Mouse (Mus musculus) G1E (cell line): ENCODE measurements around the gene Vmn1r113. TPM values are rescaled to one million over a fixed set of nuclear protein-coding genes. Genes with fewer than 3 reads are reported as not detected.
"Not testable (repeated sequence)": the region's sequence is repeated elsewhere in the genome, so short reads cannot be mapped to it uniquely, and the experiment has no call there.

ENCODE experiments used
- ATAC-seq: 2 replicates; pipeline ENCODE4 v1.8.0; 2016; ENCODE audit warnings: mild to moderate bottlenecking; ENCODE audit not compliant: insufficient number of reproducible peaks, poor library complexity, low FRiP score, severe bottlenecking; ENCODE audit errors: extremely low read depth
- DNase-seq: peaks from one replicate; pipeline ENCODE4 v3.0.0; 2012; ENCODE audit warnings: low spot score
- H3K27me3 ChIP-seq: 2 replicates; pipeline ENCODE4 v1.6.1; 2012; ENCODE audit warnings: mild to moderate bottlenecking, low read length, inconsistent platforms; ENCODE audit not compliant: insufficient read depth
- H3K36me3 ChIP-seq: replicated peaks from 2 replicates; pipeline ENCODE3; 2012; ENCODE audit warnings: mild to moderate bottlenecking, inconsistent platforms
- H3K4me1 ChIP-seq: 2 replicates; pipeline ENCODE4 v1.6.1; 2012; ENCODE audit warnings: low read depth, low read length, inconsistent platforms, mixed read lengths; ENCODE audit not compliant: insufficient read depth
- H3K4me3 ChIP-seq: 2 replicates; pipeline ENCODE4 v1.5.1; 2012; ENCODE audit warnings: low read depth, mild to moderate bottlenecking, inconsistent platforms, low read length, moderate library complexity, mixed read lengths
- H3K9me3 ChIP-seq: replicated peaks from 2 replicates; pipeline ENCODE4 v1.6.1; 2012; ENCODE audit warnings: inconsistent platforms
- polyA plus RNA-seq: library from polyadenylated mRNA; stranded (reverse); fragments of >175 nt; gene quantifications from 2 replicates; pipeline ENCODE4 v1.2.3, GENCODE M21; 2012
- total RNA-seq, 2 experiments: library from RNA; stranded (forward) in 1 of 2; stranded (reverse) in 1 of 2; fragments of 200-1000 nt in 1 of 2; fragments of >200 nt in 1 of 2; fragmentation: Nextera tagmentation in 1 of 2; gene quantifications; 2 replicates each; pipeline ENCODE4 v1.2.3; 2014 to 2017

Gene Vmn1r113
- total RNA-seq (2014; fragmentation: Nextera tagmentation) (not detected in 2 replicates), total RNA-seq (2017) (not detected in 2 replicates), polyA plus RNA-seq (not detected in 2 replicates)

- not testable (repeated sequence) for H3K36me3 ChIP-seq, H3K27me3 ChIP-seq, ATAC-seq, H3K4me3 ChIP-seq, H3K4me1 ChIP-seq, DNase-seq, H3K9me3 ChIP-seq
Observed at GRCm38 (mm10) chr7:20786985-20787384, at the start of gene Vmn1r113. Gene Vmn1r113, plus strand, starts transcription at chr7:20787285.

DNA sequence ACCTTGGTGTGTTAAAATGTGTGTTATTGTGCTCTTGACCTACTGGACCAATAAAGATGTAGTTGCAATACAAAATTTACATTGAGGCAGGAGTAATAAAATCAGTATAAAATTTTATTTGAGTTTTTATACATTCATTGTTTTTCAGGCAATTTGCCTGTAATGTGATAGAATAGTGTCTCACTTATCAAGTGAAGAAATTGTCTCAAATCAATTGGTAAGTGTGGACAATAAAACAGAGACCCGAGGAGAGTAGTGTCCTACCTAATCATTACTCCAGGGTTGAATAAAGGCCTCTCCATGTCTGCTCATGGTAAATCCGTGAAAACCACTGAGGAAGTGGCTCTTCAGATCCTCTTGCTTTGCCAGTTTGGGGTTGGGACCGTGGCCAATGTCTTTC, 16.2 kb upstream of the Vmn1r113 start, which contains the start of gene Vmn1r112:
TSS of gene Vmn1r112 (plus strand) at position 301 of the 400 bp plus-strand sequence.
- H3K9me3 ChIP-seq, H3K36me3 ChIP-seq, DNase-seq, H3K4me3 ChIP-seq, H3K4me1 ChIP-seq, ATAC-seq, H3K27me3 ChIP-seq: not testable (repeated sequence)

DNA sequence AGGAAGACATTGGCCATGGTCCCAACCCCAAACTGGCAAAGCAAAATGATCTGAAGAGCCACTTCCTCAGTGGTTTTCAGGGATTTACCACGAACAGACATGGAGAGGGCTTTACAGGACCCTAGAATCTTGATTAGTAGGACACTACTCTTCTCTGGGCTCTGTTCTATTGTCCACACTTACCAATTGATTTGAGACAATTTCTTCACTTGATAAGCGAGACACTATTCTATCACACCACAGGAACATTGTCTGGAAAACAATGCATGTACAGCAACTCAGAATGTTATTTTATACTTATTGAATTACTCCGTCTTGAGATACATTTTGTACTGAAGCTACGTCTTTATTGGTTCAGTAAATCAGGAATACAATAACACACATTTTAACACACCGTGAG, 25.0 kb downstream of the Vmn1r113 start, which contains the start of gene Vmn1r114:
TSS of gene Vmn1r114 (minus strand) at position 101 of the 400 bp plus-strand sequence.
- ATAC-seq, H3K36me3 ChIP-seq, DNase-seq, H3K4me1 ChIP-seq, H3K4me3 ChIP-seq, H3K9me3 ChIP-seq, H3K27me3 ChIP-seq: not testable (repeated sequence)

Other genes starting within 250 kb of the Vmn1r113 start
- not detected in 2 replicates for gene Gm5726, start 241.5 kb upstream of the Vmn1r113 start, total RNA-seq (2014; fragmentation: Nextera tagmentation)
- not detected in 2 replicates for gene Gm5726, start 241.5 kb upstream of the Vmn1r113 start, total RNA-seq (2017)
- gene Gm5726, start 241.5 kb upstream of the Vmn1r113 start, polyA plus RNA-seq = not detected in 2 replicates
- gene Gm4141, start 211.0 kb upstream of the Vmn1r113 start, total RNA-seq (2014; fragmentation: Nextera tagmentation) = not detected in 2 replicates
- not detected in 2 replicates for gene Gm4141, start 211.0 kb upstream of the Vmn1r113 start, total RNA-seq (2017)
- not detected in 2 replicates for gene Gm4141, start 211.0 kb upstream of the Vmn1r113 start, polyA plus RNA-seq
- gene Gm4513, start 188.3 kb upstream of the Vmn1r113 start, total RNA-seq (2014; fragmentation: Nextera tagmentation) = not detected in 2 replicates
- gene Gm4513, start 188.3 kb upstream of the Vmn1r113 start, total RNA-seq (2017) = not detected in 2 replicates
- gene Gm4513, start 188.3 kb upstream of the Vmn1r113 start, polyA plus RNA-seq = not detected in 2 replicates
- gene Vmn1r107, start 118.4 kb upstream of the Vmn1r113 start, total RNA-seq (2014; fragmentation: Nextera tagmentation) = not detected in 2 replicates
- gene Vmn1r107, start 118.4 kb upstream of the Vmn1r113 start, total RNA-seq (2017) = not detected in 2 replicates
- not detected in 2 replicates for gene Vmn1r107, start 118.4 kb upstream of the Vmn1r113 start, polyA plus RNA-seq
- not detected in 2 replicates for gene Vmn1r111, start 84.1 kb upstream of the Vmn1r113 start, total RNA-seq (2014; fragmentation: Nextera tagmentation)
- not detected in 2 replicates for gene Vmn1r111, start 84.1 kb upstream of the Vmn1r113 start, total RNA-seq (2017)
- gene Vmn1r111, start 84.1 kb upstream of the Vmn1r113 start, polyA plus RNA-seq = not detected in 2 replicates
- gene Gm10668, start 56.7 kb upstream of the Vmn1r113 start, total RNA-seq (2014; fragmentation: Nextera tagmentation) = not detected in 2 replicates
- gene Gm10668, start 56.7 kb upstream of the Vmn1r113 start, total RNA-seq (2017) = not detected in 2 replicates
- gene Gm10668, start 56.7 kb upstream of the Vmn1r113 start, polyA plus RNA-seq = not detected in 2 replicates
- not detected in 2 replicates for gene Vmn1r112, start 16.1 kb upstream of the Vmn1r113 start, total RNA-seq (2014; fragmentation: Nextera tagmentation)
- not detected in 2 replicates for gene Vmn1r112, start 16.1 kb upstream of the Vmn1r113 start, total RNA-seq (2017)
- not detected in 2 replicates for gene Vmn1r112, start 16.1 kb upstream of the Vmn1r113 start, polyA plus RNA-seq
- not detected in 2 replicates for gene Vmn1r114, start 24.9 kb downstream of the Vmn1r113 start, total RNA-seq (2014; fragmentation: Nextera tagmentation)
- gene Vmn1r114, start 24.9 kb downstream of the Vmn1r113 start, total RNA-seq (2017) = not detected in 2 replicates
- gene Vmn1r114, start 24.9 kb downstream of the Vmn1r113 start, polyA plus RNA-seq = not detected in 2 replicates
- gene Vmn1r115, start 57.7 kb downstream of the Vmn1r113 start, total RNA-seq (2014; fragmentation: Nextera tagmentation) = not detected in 2 replicates
- gene Vmn1r115, start 57.7 kb downstream of the Vmn1r113 start, total RNA-seq (2017) = not detected in 2 replicates
- not detected in 2 replicates for gene Vmn1r115, start 57.7 kb downstream of the Vmn1r113 start, polyA plus RNA-seq
- gene Vmn1r116, start 85.0 kb downstream of the Vmn1r113 start, total RNA-seq (2014; fragmentation: Nextera tagmentation) = not detected in 2 replicates
- 0.17 TPM in 1 of 2 replicates, not detected in the other for gene Vmn1r116, start 85.0 kb downstream of the Vmn1r113 start, total RNA-seq (2017)
- gene Vmn1r116, start 85.0 kb downstream of the Vmn1r113 start, polyA plus RNA-seq = not detected in 2 replicates
- gene Vmn1r117, start 96.8 kb downstream of the Vmn1r113 start, total RNA-seq (2014; fragmentation: Nextera tagmentation) = not detected in 2 replicates
- not detected in 2 replicates for gene Vmn1r117, start 96.8 kb downstream of the Vmn1r113 start, total RNA-seq (2017)
- gene Vmn1r117, start 96.8 kb downstream of the Vmn1r113 start, polyA plus RNA-seq = not detected in 2 replicates
- gene Vmn1r118, start 125.1 kb downstream of the Vmn1r113 start, total RNA-seq (2014; fragmentation: Nextera tagmentation) = not detected in 2 replicates
- gene Vmn1r118, start 125.1 kb downstream of the Vmn1r113 start, total RNA-seq (2017) = not detected in 2 replicates
- not detected in 2 replicates for gene Vmn1r118, start 125.1 kb downstream of the Vmn1r113 start, polyA plus RNA-seq
- gene Vmn1r119, start 225.2 kb downstream of the Vmn1r113 start, total RNA-seq (2014; fragmentation: Nextera tagmentation) = not detected in 2 replicates
- gene Vmn1r119, start 225.2 kb downstream of the Vmn1r113 start, total RNA-seq (2017) = not detected in 2 replicates
- gene Vmn1r119, start 225.2 kb downstream of the Vmn1r113 start, polyA plus RNA-seq = not detected in 2 replicates